Mouse (Mus musculus) embryonic facial prominence, embryonic 11.5 days (tissue): Measurements from ENCODE around the gene Hsd17b12. TPM values are rescaled to one million over a fixed set of nuclear protein-coding genes. Genes with fewer than 3 reads are reported as not detected.

Experiments used
- ATAC-seq: fragments of 200-750 bp; cut with Nextera tagmentation; replicated peaks from 2 replicates; pipeline ENCODE4 v1.8.0; 2017; ENCODE audit warnings: low read depth; ENCODE audit not compliant: insufficient number of reproducible peaks, low FRiP score, low TSS enrichment
- DNase-seq: peaks from one replicate; pipeline ENCODE4 v3.0.0-alpha.2; 2015; ENCODE audit warnings: low spot score
- H3K27ac ChIP-seq: fragments of 300-500 bp; sonication (generic); replicated peaks from 2 replicates; pipeline ENCODE4 v1.5.1; 2014; ENCODE audit warnings: mild to moderate bottlenecking, low read depth, low read length, control low read depth
- H3K27me3 ChIP-seq: fragments of 300-500 bp; sonication (generic); 2 replicates; pipeline ENCODE4 v1.6.1; 2014; ENCODE audit warnings: mild to moderate bottlenecking, low read length, moderate library complexity, mixed read lengths; ENCODE audit not compliant: control insufficient read depth, insufficient read depth
- H3K36me3 ChIP-seq: fragments of 300-500 bp; sonication (generic); replicated peaks from 2 replicates; pipeline ENCODE4 v1.6.1; 2014; ENCODE audit warnings: low read depth, mild to moderate bottlenecking, low read length, moderate library complexity, mixed read lengths; ENCODE audit not compliant: control insufficient read depth, insufficient read depth
- H3K4me1 ChIP-seq: fragments of 300-500 bp; sonication (generic); 2 replicates; pipeline ENCODE4 v1.6.1; 2014; ENCODE audit warnings: low read length, mixed read lengths; ENCODE audit not compliant: control insufficient read depth, insufficient read depth
- H3K4me2 ChIP-seq: fragments of 300-500 bp; sonication (generic); 2 replicates; pipeline ENCODE4 v1.6.1; 2014; ENCODE audit warnings: low read depth, mild to moderate bottlenecking, control low read depth, low read length, moderate library complexity
- H3K4me3 ChIP-seq: fragments of 300-500 bp; sonication (generic); 2 replicates; pipeline ENCODE4 v1.5.1; 2014; ENCODE audit warnings: low read depth, low read length, control low read depth
- H3K9ac ChIP-seq: fragments of 300-500 bp; sonication (generic); replicated peaks from 2 replicates; pipeline ENCODE4 v1.6.1; 2014; ENCODE audit warnings: mild to moderate bottlenecking, control low read depth, low read length
- H3K9me3 ChIP-seq: fragments of 300-500 bp; sonication (generic); replicated peaks from 2 replicates; pipeline ENCODE4 v1.6.1; 2016; ENCODE audit warnings: mild to moderate bottlenecking, low read length, inconsistent platforms, mixed read lengths; ENCODE audit not compliant: control insufficient read depth
- WGBS: fragments of 180-500 bp; shearing (Covaris S2); extraction: QIAGEN DNeasy Blood & Tissue Kit; methylation state at CpG from one replicate; pipeline ENCODE4 v1.1.7; 2014; 5-methylcytosine and 5-hydroxymethylcytosine counted together
- polyA plus RNA-seq: library from polyadenylated mRNA; unstranded; fragments of >200 nt; fragmentation: Nextera tagmentation; extraction: Ambion mirVana; gene quantifications from 2 replicates; pipeline ENCODE4 v1.2.1, GENCODE M21; 2014

Gene Hsd17b12
- polyA plus RNA-seq, result 126 and 128 TPM in 2 replicates

GRCm38 (mm10) chr2:94157592-94158519 is at the start of gene Hsd17b12:
TSS of gene Hsd17b12 (minus strand) at chr2:94157964.
- peak; percentile 100 for DNase-seq
- H3K4me2 ChIP-seq, result peak within 1 kb of the TSS; percentile 45
- no peaks in the 10 kb centered on the region for H3K36me3 ChIP-seq
- ATAC-seq, result peak; percentile 100
- H3K9ac ChIP-seq, result peak within 1 kb of the TSS; percentile 80
- H3K27ac ChIP-seq, result peak within 1 kb of the TSS; percentile 72
- H3K27me3 ChIP-seq, result no peaks in the 10 kb centered on the region
- H3K4me3 ChIP-seq, result peak within 1 kb of the TSS; percentile 66
- under 1% methylated on average over 68 of the region's 69 CpGs for WGBS
- H3K9me3 ChIP-seq, result no peaks in the 10 kb centered on the region
- no peaks in the 10 kb centered on the region for H3K4me1 ChIP-seq

GRCm38 (mm10) chr2:94184906-94185305 is 27.1 kb upstream of the Hsd17b12 start:
- H3K4me1 ChIP-seq, result no peaks in the 10 kb centered on the region
- no peaks in the 10 kb centered on the region for H3K9me3 ChIP-seq
- H3K36me3 ChIP-seq, result no peaks in the 10 kb centered on the region
- H3K9ac ChIP-seq, result no peak overlapping the region
- 86% methylated on average over 2 of the region's 2 CpGs for WGBS
- no peaks in the 10 kb centered on the region; the same call in 1 of the 2 replicates for H3K27me3 ChIP-seq
- ATAC-seq (no peak), DNase-seq (no peak)
- no peak overlapping the region for H3K4me2 ChIP-seq
- H3K4me3 ChIP-seq, result no peak overlapping the region
- H3K27ac ChIP-seq, result no peak overlapping the region

GRCm38 (mm10) chr2:94184142-94184541 is 26.4 kb upstream of the Hsd17b12 start:
- no peak overlapping the region for H3K9ac ChIP-seq
- ATAC-seq, result no peak
- no peak overlapping the region for H3K4me3 ChIP-seq

GRCm38 (mm10) chr2:94179030-94179407 is 21.3 kb upstream of the Hsd17b12 start:
- H3K27ac ChIP-seq, result no peak overlapping the region
- peak overlapping the region; percentile 94; the same call in 1 of the 2 replicates for H3K9ac ChIP-seq
- H3K36me3 ChIP-seq, result no peaks in the 10 kb centered on the region
- no peaks in the 10 kb centered on the region for H3K4me1 ChIP-seq
- peak; percentile 29; the same call in 1 of the 2 replicates for ATAC-seq
- H3K4me3 ChIP-seq, result peak overlapping the region; percentile 96
- no peaks in the 10 kb centered on the region for H3K9me3 ChIP-seq
- no peaks in the 10 kb centered on the region; the same call in 1 of the 2 replicates for H3K27me3 ChIP-seq
- no peak for DNase-seq
- H3K4me2 ChIP-seq, result no peak overlapping the region
- 0% methylated on average over 3 of the region's 3 CpGs for WGBS

More at GRCm38 (mm10) chr2:94184142-94184541, 26.4 kb upstream of the Hsd17b12 start:
- Histone ChIP-seq H3K4me2 (no peak overlapping the region), H3K27me3 (no peaks in the 10 kb centered on the region; the same call in 1 of the 2 replicates), H3K4me1 (no peaks in the 10 kb centered on the region), H3K36me3 (no peaks in the 10 kb centered on the region), H3K9me3 (no peaks in the 10 kb centered on the region), H3K27ac (no peak overlapping the region)
- no peak for DNase-seq
- WGBS, result 13% methylated on average over 6 of the region's 6 CpGs

- DNase-seq, result peak; percentile 95
- WGBS, result under 1% methylated on average over 22 of the region's 22 CpGs
- H3K4me3 ChIP-seq, result peak overlapping the region; percentile 96
These were observed 20.7 kb upstream of the Hsd17b12 start for GRCm38 (mm10) chr2:94178321-94179029.

GRCm38 (mm10) chr2:94177294-94177693 is 19.5 kb upstream of the Hsd17b12 start:
- Histone ChIP-seq H3K27me3 (no peaks in the 10 kb centered on the region), H3K9me3 (no peaks in the 10 kb centered on the region), H3K36me3 (no peaks in the 10 kb centered on the region), H3K27ac (no peak overlapping the region), H3K9ac (no peak overlapping the region), H3K4me3 (peak overlapping the region; percentile 96; the same call in 1 of the 2 replicates), H3K4me2 (no peak overlapping the region), H3K4me1 (no peaks in the 10 kb centered on the region)
- no peak for ATAC-seq
- 85% methylated on average over 6 of the region's 6 CpGs for WGBS
- no peak for DNase-seq

More at GRCm38 (mm10) chr2:94178321-94179029, 20.7 kb upstream of the Hsd17b12 start:
- Histone ChIP-seq H3K36me3 (no peaks in the 10 kb centered on the region), H3K4me1 (no peaks in the 10 kb centered on the region), H3K9ac (peak overlapping the region; percentile 94), H3K4me2 (peak overlapping the region; percentile 74), H3K27ac (no peak overlapping the region), H3K9me3 (no peaks in the 10 kb centered on the region), H3K27me3 (no peaks in the 10 kb centered on the region; the same call in 1 of the 2 replicates)
- peak; percentile 95 for ATAC-seq

- H3K4me3 ChIP-seq, result no peak overlapping the region
- ATAC-seq (no peak), DNase-seq (no peak)
- H3K36me3 ChIP-seq, result no peaks in the 10 kb centered on the region
- H3K27me3 ChIP-seq, result no peaks in the 10 kb centered on the region
- H3K27ac ChIP-seq, result no peak overlapping the region
- H3K4me1 ChIP-seq, result no peaks in the 10 kb centered on the region
- no peak overlapping the region for H3K4me2 ChIP-seq
- 91% methylated on average over 3 of the region's 3 CpGs for WGBS
- no peaks in the 10 kb centered on the region for H3K9me3 ChIP-seq
- H3K9ac ChIP-seq, result no peak overlapping the region
These were observed 18.6 kb upstream of the Hsd17b12 start for GRCm38 (mm10) chr2:94176381-94176780.
